Mouse (Mus musculus): ENCODE data around the gene Hnf4a. TPM values are rescaled to one million over a fixed set of nuclear protein-coding genes. Genes with fewer than 3 reads are reported as not detected.
A peak's percentile ranks its signal among the peaks of the same experiment; 100 is the strongest.

Gene Hnf4a
- polyA plus RNA-seq, 2 experiments: 11.6 to 22.9 TPM

- WGBS (ENCODE audit: insufficient replicate concordance): 10% methylated on average over 8 of the region's 8 CpGs
- DNase-seq (ENCODE audit: low read depth in 3 of 3, low spot score in 3 of 3) (no peak), ATAC-seq (ENCODE audit: insufficient read depth) (peak; percentile 60)
- no peak overlapping the region for H3K4me3 ChIP-seq (ENCODE audit: insufficient read depth in 1 of 2, low read depth in 2 of 2, low read length in 2 of 2)
- H3K9ac ChIP-seq (replicated peaks): no peak overlapping the region
- TF ChIP-seq CTCF (IDR thresholded peaks at IDR 0.05; ENCODE audit: low read depth): no peak
- no peak for TF ChIP-seq EP300 (IDR thresholded peaks at IDR 0.05; ENCODE audit: low read depth)
- no peak overlapping the region for H3K27ac ChIP-seq
- no peaks in the 10 kb centered on the region; the same call in 1 of the 2 replicates for H3K36me3 ChIP-seq (replicated peaks; ENCODE audit: control insufficient read depth, insufficient read depth, low read depth)
- H3K4me1 ChIP-seq (replicated peaks; ENCODE audit: control insufficient read depth in 2 of 2, insufficient read depth in 2 of 2, low read length in 1 of 2): peaks cover 5 to 28% of the 10 kb centered on the region in 2 experiments; a peak in 2 of 4 replicates
- H3K27me3 ChIP-seq (ENCODE audit: control insufficient read depth, insufficient read depth, low read length): no peaks in the 10 kb centered on the region
- peak overlapping the region; percentile 11; the same call in 1 of the 2 replicates for H3K4me2 ChIP-seq (ENCODE audit: low read depth)
- H3K9me3 ChIP-seq (ENCODE audit: control insufficient read depth, low read length): no peaks in the 10 kb centered on the region
Measured at GRCm38 (mm10) chr2:163552518-163552929, 45.9 kb downstream of the Hnf4a start.

GRCm38 (mm10) chr2:163554425-163554982 lies 47.9 kb downstream of the Hnf4a start:
- H3K27ac ChIP-seq: no peak overlapping the region

GRCm38 (mm10) chr2:163554996-163555395 lies 48.4 kb downstream of the Hnf4a start:
- Histone ChIP-seq H3K27ac (no peak overlapping the region), H3K4me3 (ENCODE audit: insufficient read depth in 1 of 2, low read depth in 2 of 2, low read length in 2 of 2) (no peak overlapping the region), H3K4me1 (replicated peaks; ENCODE audit: control insufficient read depth in 2 of 2, insufficient read depth in 2 of 2, low read length in 1 of 2) (peaks cover 5 to 28% of the 10 kb centered on the region in 2 experiments; a peak in 2 of 4 replicates), H3K36me3 (replicated peaks; ENCODE audit: control insufficient read depth, insufficient read depth, low read depth) (no peaks in the 10 kb centered on the region; the same call in 1 of the 2 replicates), H3K9me3 (ENCODE audit: control insufficient read depth, low read length) (no peaks in the 10 kb centered on the region), H3K4me2 (ENCODE audit: low read depth) (no peak overlapping the region), H3K27me3 (ENCODE audit: control insufficient read depth, insufficient read depth, low read length) (no peaks in the 10 kb centered on the region), H3K9ac (replicated peaks) (no peak overlapping the region)
- TF ChIP-seq EP300 (IDR thresholded peaks at IDR 0.05; ENCODE audit: low read depth): no peak
- TF ChIP-seq CTCF (IDR thresholded peaks at IDR 0.05; ENCODE audit: low read depth): no peak
- ATAC-seq (ENCODE audit: insufficient read depth) (no peak), DNase-seq (ENCODE audit: low read depth in 3 of 3, low spot score in 3 of 3) (no peak)
- 65% methylated on average over 6 of the region's 6 CpGs for WGBS (ENCODE audit: insufficient replicate concordance)

More at GRCm38 (mm10) chr2:163554425-163554982, 47.9 kb downstream of the Hnf4a start:
- Histone ChIP-seq H3K4me2 (ENCODE audit: low read depth) (no peak overlapping the region), H3K27me3 (ENCODE audit: control insufficient read depth, insufficient read depth, low read length) (no peaks in the 10 kb centered on the region), H3K9ac (replicated peaks) (no peak overlapping the region), H3K36me3 (replicated peaks; ENCODE audit: control insufficient read depth, insufficient read depth, low read depth) (no peaks in the 10 kb centered on the region; the same call in 1 of the 2 replicates), H3K4me1 (replicated peaks; ENCODE audit: control insufficient read depth in 2 of 2, insufficient read depth in 2 of 2, low read length in 1 of 2) (peaks cover 5 to 28% of the 10 kb centered on the region in 2 experiments; a peak in 2 of 4 replicates), H3K9me3 (ENCODE audit: control insufficient read depth, low read length) (no peaks in the 10 kb centered on the region), H3K4me3 (ENCODE audit: insufficient read depth in 1 of 2, low read depth in 2 of 2, low read length in 2 of 2) (no peak overlapping the region)
- DNase-seq (ENCODE audit: low read depth in 3 of 3, low spot score in 3 of 3) (no peak), ATAC-seq (ENCODE audit: insufficient read depth) (no peak)
- no peak for TF ChIP-seq CTCF (IDR thresholded peaks at IDR 0.05; ENCODE audit: low read depth)
- TF ChIP-seq EP300 (IDR thresholded peaks at IDR 0.05; ENCODE audit: low read depth): no peak
- WGBS (ENCODE audit: insufficient replicate concordance): 52% methylated on average over 4 of the region's 4 CpGs

GRCm38 (mm10) chr2:163555417-163555816 lies 48.8 kb downstream of the Hnf4a start:
- TF ChIP-seq CTCF (IDR thresholded peaks at IDR 0.05; ENCODE audit: low read depth) (0 out of 2 replicates have a peak, but pooled peaks have one; percentile 8), EP300 (IDR thresholded peaks at IDR 0.05; ENCODE audit: low read depth) (no peak)
- no peak overlapping the region for H3K4me3 ChIP-seq (ENCODE audit: insufficient read depth in 1 of 2, low read depth in 2 of 2, low read length in 2 of 2)
- DNase-seq (ENCODE audit: low read depth in 3 of 3, low spot score in 3 of 3): no peak
- H3K9ac ChIP-seq (replicated peaks): no peak overlapping the region
- H3K4me2 ChIP-seq (ENCODE audit: low read depth): no peak overlapping the region
- no peak overlapping the region for H3K27ac ChIP-seq
- H3K27me3 ChIP-seq (ENCODE audit: control insufficient read depth, insufficient read depth, low read length): no peaks in the 10 kb centered on the region
- peaks cover 5 to 28% of the 10 kb centered on the region in 2 experiments; a peak in 2 of 4 replicates for H3K4me1 ChIP-seq (replicated peaks; ENCODE audit: control insufficient read depth in 2 of 2, insufficient read depth in 2 of 2, low read length in 1 of 2)
- WGBS (ENCODE audit: insufficient replicate concordance): 57% methylated on average over 13 of the region's 13 CpGs
- H3K9me3 ChIP-seq (ENCODE audit: control insufficient read depth, low read length): no peaks in the 10 kb centered on the region
- H3K36me3 ChIP-seq (replicated peaks; ENCODE audit: control insufficient read depth, insufficient read depth, low read depth): no peaks in the 10 kb centered on the region; the same call in 1 of the 2 replicates
- peak; percentile 48 for ATAC-seq (ENCODE audit: insufficient read depth)

- Histone ChIP-seq H3K9me3 (ENCODE audit: control insufficient read depth, low read length) (no peaks in the 10 kb centered on the region), H3K4me1 (replicated peaks; ENCODE audit: control insufficient read depth in 2 of 2, insufficient read depth in 2 of 2, low read length in 1 of 2) (peaks cover 0 to 12% of the 10 kb centered on the region in 2 experiments; a peak in 1 of 4 replicates), H3K27ac (no peak overlapping the region), H3K9ac (replicated peaks) (no peak overlapping the region), H3K4me3 (ENCODE audit: insufficient read depth in 1 of 2, low read depth in 2 of 2, low read length in 2 of 2) (no peak overlapping the region), H3K27me3 (ENCODE audit: control insufficient read depth, insufficient read depth, low read length) (no peaks in the 10 kb centered on the region), H3K36me3 (replicated peaks; ENCODE audit: control insufficient read depth, insufficient read depth, low read depth) (no peaks in the 10 kb centered on the region; the same call in 1 of the 2 replicates), H3K4me2 (ENCODE audit: low read depth) (no peak overlapping the region)
- TF ChIP-seq CTCF (IDR thresholded peaks at IDR 0.05; ENCODE audit: low read depth) (no peak), EP300 (IDR thresholded peaks at IDR 0.05; ENCODE audit: low read depth) (no peak)
- ATAC-seq (ENCODE audit: insufficient read depth) (no peak), DNase-seq (ENCODE audit: low read depth in 3 of 3, low spot score in 3 of 3) (no peak)
- WGBS (ENCODE audit: insufficient replicate concordance): 67% methylated on average over 1 of the region's 1 CpGs
Measured at GRCm38 (mm10) chr2:163558548-163558947, 51.9 kb downstream of the Hnf4a start.
